Mouse (Mus musculus): ENCODE data around the gene Dido1.

DNA sequence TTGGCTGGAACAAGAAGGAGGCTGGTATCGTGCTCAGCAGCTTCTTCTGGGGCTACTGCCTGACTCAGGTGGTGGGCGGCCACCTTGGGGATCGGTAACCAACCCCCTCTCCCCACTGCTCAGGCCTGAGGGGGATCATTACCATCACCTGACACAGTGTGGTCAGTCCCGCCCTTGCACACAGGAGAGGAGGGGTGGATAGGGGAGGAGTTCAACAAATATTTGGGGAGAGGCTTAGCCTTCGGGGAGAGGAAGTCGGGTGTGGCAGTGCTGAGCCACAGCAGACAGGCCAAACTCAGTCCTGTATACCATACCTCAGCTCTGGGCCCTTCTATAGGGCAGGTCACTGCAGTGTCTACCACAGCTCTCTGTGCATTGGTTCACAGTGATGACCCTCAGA, 22.2 kb upstream of the Dido1 start:
- TF ChIP-seq EP300 (IDR thresholded peaks at IDR 0.05; ENCODE audit: low read depth) (no peak), CTCF (IDR thresholded peaks at IDR 0.05; ENCODE audit: low read depth) (no peak)

All from heart, postnatal 0 days (tissue).